Mouse (Mus musculus) neural tube, embryonic 11.5 days (tissue): ENCODE data around the gene Thsd7a. TPM values are rescaled to one million over a fixed set of nuclear protein-coding genes. Genes with fewer than 3 reads are reported as not detected.
A peak's percentile ranks its signal among the peaks of the same experiment; 100 is the strongest.

Source experiments
- ATAC-seq: fragments of 200-750 bp; cut with Nextera tagmentation; 2 replicates; pipeline ENCODE4 v1.8.0; 2017; ENCODE audit warnings: moderate number of reproducible peaks, mild to moderate bottlenecking, moderate TSS enrichment, moderate library complexity; ENCODE audit not compliant: insufficient read depth, low FRiP score, low TSS enrichment
- DNase-seq: peaks from one replicate; pipeline ENCODE4 v3.0.0-alpha.2; 2015; ENCODE audit warnings: low spot score
- H3K27ac ChIP-seq: fragments of 300-500 bp; sonication (generic); 2 replicates; pipeline ENCODE4 v1.5.1; 2014; ENCODE audit warnings: low read depth, mild to moderate bottlenecking, low read length
- H3K27me3 ChIP-seq: fragments of 300-500 bp; sonication (generic); 2 replicates; pipeline ENCODE4 v1.6.1; 2014; ENCODE audit warnings: mild to moderate bottlenecking, low read length, mixed read lengths; ENCODE audit not compliant: control insufficient read depth, insufficient read depth
- H3K36me3 ChIP-seq: fragments of 300-500 bp; sonication (generic); 2 replicates; pipeline ENCODE4 v1.6.1; 2014; ENCODE audit warnings: mild to moderate bottlenecking, low read length, moderate library complexity, mixed read lengths; ENCODE audit not compliant: control insufficient read depth, insufficient read depth
- H3K4me1 ChIP-seq: fragments of 300-500 bp; sonication (generic); 2 replicates; pipeline ENCODE4 v1.6.1; 2014; ENCODE audit warnings: low read length, mixed read lengths; ENCODE audit not compliant: control insufficient read depth, insufficient read depth
- H3K4me2 ChIP-seq: fragments of 300-500 bp; sonication (generic); 2 replicates; pipeline ENCODE4 v1.6.1; 2014; ENCODE audit warnings: low read depth, mild to moderate bottlenecking, moderate library complexity
- H3K4me3 ChIP-seq: fragments of 300-500 bp; sonication (generic); 2 replicates; pipeline ENCODE4 v1.5.1; 2014; ENCODE audit warnings: low read depth, low read length
- H3K9ac ChIP-seq: fragments of 300-500 bp; sonication (generic); 2 replicates; pipeline ENCODE4 v1.6.1; 2014; ENCODE audit warnings: mild to moderate bottlenecking, low read length
- H3K9me3 ChIP-seq: fragments of 300-500 bp; sonication (generic); 2 replicates; pipeline ENCODE4 v1.6.1; 2016; ENCODE audit warnings: low read length; ENCODE audit not compliant: control insufficient read depth
- WGBS: fragments of 180-500 bp; shearing (Covaris S2); extraction: QIAGEN DNeasy Blood & Tissue Kit; methylation state at CpG from one replicate; pipeline ENCODE4 v1.1.7; 2014; 5-methylcytosine and 5-hydroxymethylcytosine counted together
- polyA plus RNA-seq: library from polyadenylated mRNA; unstranded; fragments of >200 nt; fragmentation: Nextera tagmentation; extraction: Ambion mirVana; gene quantifications from 2 replicates; pipeline ENCODE4 v1.2.1, GENCODE M21; 2014

Thsd7a gene
- polyA plus RNA-seq, 1 experiment from 2014 or later: 21.0 TPM

GRCm38 (mm10) chr6:12315070-12315909, 433.9 kb downstream of the Thsd7a start:
- no peak for DNase-seq
- H3K4me3 ChIP-seq: no peak overlapping the region
- ATAC-seq: peak; percentile 29; the same call in 1 of the 2 replicates
- H3K27ac ChIP-seq: no peak overlapping the region
- H3K4me1 ChIP-seq: no peaks in the 10 kb centered on the region
- H3K9me3 ChIP-seq: no peaks in the 10 kb centered on the region
- no peaks in the 10 kb centered on the region for H3K27me3 ChIP-seq
- 62% methylated on average over 7 of the region's 7 CpGs for WGBS
- no peaks in the 10 kb centered on the region for H3K36me3 ChIP-seq
- H3K9ac ChIP-seq: no peak overlapping the region
- no peak overlapping the region for H3K4me2 ChIP-seq

- Histone ChIP-seq H3K4me3 (no peak overlapping the region), H3K9ac (no peak overlapping the region), H3K4me2 (no peak overlapping the region), H3K27me3 (no peaks in the 10 kb centered on the region), H3K4me1 (no peaks in the 10 kb centered on the region), H3K27ac (no peak overlapping the region), H3K36me3 (no peaks in the 10 kb centered on the region), H3K9me3 (0 out of 2 replicates have a peak, but pooled peaks cover 4% of the 10 kb centered on the region)
- ATAC-seq (no peak), DNase-seq (no peak)
- 87% methylated on average over 2 of the region's 2 CpGs for WGBS
Observed at GRCm38 (mm10) chr6:12307502-12307901, 441.7 kb downstream of the Thsd7a start.

- no peaks in the 10 kb centered on the region for H3K9me3 ChIP-seq
- WGBS: 80% methylated on average over 15 of the region's 15 CpGs
- H3K4me2 ChIP-seq: no peak overlapping the region
- ATAC-seq (no peak), DNase-seq (no peak)
- H3K9ac ChIP-seq: no peak overlapping the region
- H3K4me1 ChIP-seq: peaks cover 4% of the 10 kb centered on the region; the same call in 1 of the 2 replicates
- no peaks in the 10 kb centered on the region for H3K36me3 ChIP-seq
- no peak overlapping the region for H3K27ac ChIP-seq
- no peak overlapping the region for H3K4me3 ChIP-seq
- H3K27me3 ChIP-seq: no peaks in the 10 kb centered on the region
Observed at GRCm38 (mm10) chr6:12262641-12263400, 486.4 kb downstream of the Thsd7a start.
